Mouse (Mus musculus): ENCODE data around the gene Dixdc1. TPM values are rescaled to one million over a fixed set of nuclear protein-coding genes. Genes with fewer than 3 reads are reported as not detected.

Gene Dixdc1
- polyA plus RNA-seq, 1 experiment from 2014 or later = 18.5 TPM

DNA sequence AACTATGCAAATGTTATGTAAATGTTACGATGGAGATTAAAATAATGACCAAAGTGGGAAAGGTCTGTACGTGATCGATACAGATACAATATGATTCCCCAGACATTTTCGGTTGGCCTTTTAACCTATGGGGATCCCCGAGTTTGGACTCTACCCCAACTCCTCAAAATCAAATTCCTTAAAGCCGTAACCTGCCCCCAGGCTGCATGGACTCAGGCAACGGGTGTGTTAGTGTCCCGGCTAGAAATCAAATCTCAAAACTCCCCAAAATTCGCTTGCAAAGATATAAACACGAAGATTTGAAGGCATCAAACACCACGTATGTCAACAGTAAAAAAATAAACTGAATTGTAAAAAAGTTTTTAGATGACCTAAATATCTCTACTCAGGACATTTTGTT, 123.2 kb downstream of the Dixdc1 start:
- Histone ChIP-seq H3K4me2 (peak overlapping the region; percentile 61), H3K4me3 (ENCODE audit: low read depth, low read length) (peak overlapping the region; percentile 96), H3K27ac (ENCODE audit: low read depth, low read length) (no peak overlapping the region), H3K9ac (ENCODE audit: low read length) (peak overlapping the region; percentile 93), H3K36me3 (ENCODE audit: control insufficient read depth, insufficient read depth, low read length) (peaks cover 11% of the 10 kb centered on the region), H3K9me3 (ENCODE audit: control insufficient read depth, low read length) (no peaks in the 10 kb centered on the region), H3K27me3 (ENCODE audit: control insufficient read depth, insufficient read depth, low read length) (no peaks in the 10 kb centered on the region), H3K4me1 (ENCODE audit: control insufficient read depth, insufficient read depth, low read length) (peaks cover 7% of the 10 kb centered on the region)
- ATAC-seq (ENCODE audit: low FRiP score) (no peak), DNase-seq (ENCODE audit: low spot score, missing footprints) (peak; percentile 79)
- 42% methylated on average over 11 of the region's 11 CpGs for WGBS

Other genes with a start within 250 kb of the Dixdc1 start
- gene Plet1, start 245.0 kb downstream of the Dixdc1 start, polyA plus RNA-seq (2014; fragmentation: Nextera tagmentation; extraction: Ambion mirVana) = 0.52 and 0.78 TPM in 2 replicates
- gene Pts, start 210.8 kb downstream of the Dixdc1 start, polyA plus RNA-seq (2014; fragmentation: Nextera tagmentation; extraction: Ambion mirVana) = 76.8 and 88.0 TPM in 2 replicates
- 20.6 and 23.2 TPM in 2 replicates for gene Il18, start 184.7 kb downstream of the Dixdc1 start, polyA plus RNA-seq (2014; fragmentation: Nextera tagmentation; extraction: Ambion mirVana)
- gene Bco2, start 184.3 kb downstream of the Dixdc1 start, polyA plus RNA-seq (2014; fragmentation: Nextera tagmentation; extraction: Ambion mirVana) = 0.29 and 0.40 TPM in 2 replicates
- 0.26 and 0.33 TPM in 2 replicates for gene Tex12, start 178.2 kb downstream of the Dixdc1 start, polyA plus RNA-seq (2014; fragmentation: Nextera tagmentation; extraction: Ambion mirVana)
- 274 and 284 TPM in 2 replicates for gene Sdhd, start 135.7 kb downstream of the Dixdc1 start, polyA plus RNA-seq (2014; fragmentation: Nextera tagmentation; extraction: Ambion mirVana)
- gene Timm8b, start 135.6 kb downstream of the Dixdc1 start, polyA plus RNA-seq (2014; fragmentation: Nextera tagmentation; extraction: Ambion mirVana) = 333 and 369 TPM in 2 replicates
- gene Pih1d2, start 122.2 kb downstream of the Dixdc1 start, polyA plus RNA-seq (2014; fragmentation: Nextera tagmentation; extraction: Ambion mirVana) = 6.6 and 7.5 TPM in 2 replicates
- gene Nkapd1, start 122.1 kb downstream of the Dixdc1 start, polyA plus RNA-seq (2014; fragmentation: Nextera tagmentation; extraction: Ambion mirVana) = 25.5 and 26.2 TPM in 2 replicates
- 63.5 and 66.4 TPM in 2 replicates for gene Dlat, start 79.7 kb downstream of the Dixdc1 start, polyA plus RNA-seq (2014; fragmentation: Nextera tagmentation; extraction: Ambion mirVana)
- gene 2310030G06Rik, start 7.0 kb upstream of the Dixdc1 start, polyA plus RNA-seq (2014; fragmentation: Nextera tagmentation; extraction: Ambion mirVana) = 0.88 and 1.2 TPM in 2 replicates
- gene Cryab, start 11.8 kb upstream of the Dixdc1 start, polyA plus RNA-seq (2014; fragmentation: Nextera tagmentation; extraction: Ambion mirVana) = 5.3 and 6.1 TPM in 2 replicates
- 0.48 and 0.81 TPM in 2 replicates for gene Hspb2, start 12.8 kb upstream of the Dixdc1 start, polyA plus RNA-seq (2014; fragmentation: Nextera tagmentation; extraction: Ambion mirVana)
- gene Fdxacb1, start 28.7 kb upstream of the Dixdc1 start, polyA plus RNA-seq (2014; fragmentation: Nextera tagmentation; extraction: Ambion mirVana) = 11.4 and 12.0 TPM in 2 replicates
- gene Alg9, start 35.5 kb upstream of the Dixdc1 start, polyA plus RNA-seq (2014; fragmentation: Nextera tagmentation; extraction: Ambion mirVana) = 34.1 and 34.4 TPM in 2 replicates
- gene 1110032A03Rik, start 36.0 kb upstream of the Dixdc1 start, polyA plus RNA-seq (2014; fragmentation: Nextera tagmentation; extraction: Ambion mirVana) = 37.2 and 37.7 TPM in 2 replicates
- gene Ppp2r1b, start 105.8 kb upstream of the Dixdc1 start, polyA plus RNA-seq (2014; fragmentation: Nextera tagmentation; extraction: Ambion mirVana) = 114 and 126 TPM in 2 replicates